Mouse (Mus musculus) thymus, adult 18-20 months (tissue): ENCODE measurements around the gene Timm13.

ENCODE experiments used
- DNase-seq, 2 experiments: peaks; one replicate each; pipeline ENCODE4 v3.0.0; 2022; ENCODE audit warnings: mixed read lengths in 2 of 2

Gene Timm13

DNA sequence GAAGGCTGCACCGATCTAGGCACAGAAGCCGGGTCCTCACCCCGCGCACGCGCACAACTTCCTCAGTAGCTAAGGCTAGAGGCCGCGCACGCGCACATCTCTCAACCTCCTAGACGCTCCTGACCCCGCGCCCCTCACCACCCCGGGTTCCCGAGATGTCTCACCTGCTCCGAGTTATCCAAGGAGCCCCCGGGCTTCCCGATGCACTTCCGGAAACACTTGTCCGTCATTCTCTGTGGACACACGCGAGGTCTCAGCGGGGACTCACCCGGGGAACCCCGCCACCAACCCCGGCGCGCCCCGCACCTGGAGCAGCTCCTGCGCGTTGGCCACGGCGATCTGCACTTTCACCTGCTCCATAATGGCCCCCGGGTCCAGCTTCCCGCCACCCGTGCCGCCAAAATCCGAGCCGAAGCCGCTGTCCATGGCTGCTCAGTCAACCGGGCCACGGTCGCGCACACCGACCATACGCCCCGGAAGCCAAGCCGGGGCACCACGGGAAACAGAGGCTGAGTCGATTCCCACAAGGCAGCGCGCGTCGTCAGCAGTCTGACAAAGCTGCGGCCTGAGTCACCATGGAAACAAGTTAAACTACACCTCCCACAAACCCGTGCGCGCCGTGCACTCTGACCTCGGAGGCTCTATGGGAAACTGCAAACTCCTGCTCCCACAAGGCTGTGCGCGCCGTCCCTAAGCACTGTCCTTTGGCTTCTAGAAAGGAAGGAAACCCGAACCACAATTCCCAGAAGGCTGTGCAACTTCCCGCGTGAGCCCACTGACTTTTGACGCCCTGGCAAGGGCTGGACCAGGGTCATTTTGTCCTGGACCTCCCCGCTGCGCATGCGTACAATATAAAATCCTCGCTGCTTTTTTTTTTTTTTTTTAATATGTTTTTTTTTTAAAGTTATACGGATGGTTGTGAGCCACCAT, at the start of gene Timm13:
Timm13 (minus strand) TSS at position 652 of the 930 bp plus-strand sequence.
- DNase-seq: peak; percentile 97 to 98

GRCm38 (mm10) chr10:80950314-80950713, 49.5 kb upstream of the Timm13 start:
- DNase-seq: no peak

- DNase-seq: no peak
Observed at GRCm38 (mm10) chr10:80949081-80949480, 48.3 kb upstream of the Timm13 start.

DNA sequence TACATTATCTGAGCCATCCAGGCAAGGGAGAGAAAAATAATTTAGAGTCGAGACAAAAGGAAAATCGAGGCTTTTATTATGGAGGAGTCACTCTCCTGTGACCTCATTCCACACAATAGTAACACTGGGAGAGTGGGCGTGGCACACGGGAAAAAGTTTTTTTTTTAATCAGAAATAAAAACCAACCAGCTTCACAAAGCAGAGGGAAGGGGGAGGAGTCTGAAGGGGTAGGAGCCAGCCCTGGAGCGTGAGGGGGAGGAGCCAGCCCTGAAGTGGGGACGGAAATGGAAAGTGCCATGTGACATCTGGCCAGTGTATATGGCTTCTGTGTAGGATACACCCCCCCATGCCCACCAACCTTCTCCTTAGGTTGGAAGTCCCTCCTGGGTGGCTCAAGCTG, 47.8 kb upstream of the Timm13 start:
- DNase-seq: no peak

GRCm38 (mm10) chr10:80947802-80948201, 47.0 kb upstream of the Timm13 start:
- no peak for DNase-seq

GRCm38 (mm10) chr10:80946684-80947437, 46.1 kb upstream of the Timm13 start:
- no peak for DNase-seq

GRCm38 (mm10) chr10:80944231-80944630, 43.5 kb upstream of the Timm13 start:
- no peak for DNase-seq

GRCm38 (mm10) chr10:80943701-80944100, 42.9 kb upstream of the Timm13 start:
- no peak for DNase-seq

DNA sequence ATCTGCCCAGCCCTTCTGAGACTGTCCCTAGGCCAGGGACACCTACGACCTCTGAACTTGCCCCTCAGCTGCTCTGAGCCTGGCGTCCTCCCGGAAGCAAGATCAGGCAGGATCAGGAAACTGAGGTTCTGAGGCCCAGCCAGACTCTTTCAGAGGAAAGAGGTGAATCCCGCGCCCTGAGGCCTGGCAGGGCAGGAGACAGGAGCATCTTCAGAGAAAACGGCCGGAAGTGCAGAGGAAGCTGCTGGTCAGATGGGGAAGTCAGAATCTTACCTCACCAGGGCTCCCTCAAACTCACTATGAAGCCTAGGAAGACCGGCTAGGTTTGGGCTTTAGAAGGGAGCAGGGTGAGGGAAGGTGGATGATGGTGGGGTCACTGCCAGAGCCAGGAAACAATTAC, 42.1 kb upstream of the Timm13 start:
- no peak for DNase-seq

DNA sequence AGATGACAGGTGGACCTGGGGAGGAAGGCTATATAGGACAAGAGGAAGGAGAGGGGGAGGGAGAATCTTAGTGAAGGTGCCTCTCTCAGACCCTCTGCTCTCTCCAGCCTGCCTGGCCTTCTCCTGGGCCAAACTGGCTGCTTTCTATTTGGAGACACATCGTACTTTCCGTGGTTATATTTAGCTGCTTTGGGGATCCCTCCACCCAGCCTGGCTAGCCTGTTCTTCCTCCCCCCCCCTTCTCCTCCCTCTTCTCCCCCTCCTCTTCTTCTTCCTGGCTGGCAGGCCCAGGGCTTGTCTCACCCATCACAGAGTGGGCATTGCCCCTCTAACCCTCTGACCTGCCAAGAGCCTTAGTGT, 40.2 kb upstream of the Timm13 start:
- DNase-seq: no peak

GRCm38 (mm10) chr10:80940320-80940987, 39.7 kb upstream of the Timm13 start:
- no peak for DNase-seq

DNA sequence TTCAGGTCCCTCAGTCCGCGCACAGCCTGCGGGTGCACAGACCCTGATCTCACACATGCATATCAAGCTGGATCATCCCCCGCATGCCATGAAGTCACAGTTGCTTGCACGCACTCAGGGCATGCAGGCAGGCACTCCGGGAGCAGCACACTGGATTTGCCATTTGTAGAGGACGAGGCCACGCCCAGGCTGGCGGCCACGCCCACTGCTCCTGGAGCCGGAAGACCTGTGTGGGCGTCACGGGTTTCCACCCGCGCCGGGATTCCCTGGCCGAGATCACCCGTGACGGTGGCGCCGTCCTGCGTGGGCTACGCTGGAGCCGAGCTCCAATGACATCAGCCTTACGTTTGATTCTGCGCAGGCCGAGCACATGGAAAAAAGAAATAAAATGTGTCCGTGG, 38.9 kb upstream of the Timm13 start:
- peak; percentile 70 to 76 for DNase-seq

DNA sequence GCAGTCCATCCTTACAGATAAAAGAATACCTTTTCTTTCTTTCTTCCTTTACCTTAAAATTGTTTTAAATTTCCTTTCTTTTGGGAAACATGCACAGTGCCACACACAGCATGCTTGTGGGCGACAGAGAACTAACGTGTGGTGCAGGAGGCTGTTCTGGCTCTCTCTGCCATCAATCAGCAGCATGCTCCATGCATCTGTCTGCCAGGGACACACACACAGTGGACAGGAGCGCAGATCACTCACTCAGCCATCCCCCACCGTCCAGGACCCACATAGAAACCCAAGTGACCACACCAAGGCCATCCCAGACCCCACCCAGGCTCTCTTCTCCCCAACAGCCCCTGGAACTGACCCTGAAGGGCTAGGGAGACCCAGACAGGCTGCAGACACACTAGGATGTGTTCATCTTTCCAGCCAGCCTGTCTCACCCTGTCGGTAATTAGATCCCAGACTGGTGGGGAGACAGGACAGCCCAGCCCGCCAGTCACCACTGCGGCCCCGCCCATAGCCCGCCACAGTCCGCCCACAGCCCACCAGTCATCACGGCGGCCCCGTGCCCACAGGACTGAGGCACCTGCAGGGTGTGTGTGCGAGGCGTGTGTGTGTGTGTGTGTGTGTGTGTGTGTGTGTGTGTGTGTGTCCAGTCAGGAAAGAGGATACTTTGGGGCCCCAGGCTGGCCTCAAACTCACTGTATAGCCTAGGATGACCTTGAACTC, 38.2 kb upstream of the Timm13 start:
- DNase-seq: no peak

DNA sequence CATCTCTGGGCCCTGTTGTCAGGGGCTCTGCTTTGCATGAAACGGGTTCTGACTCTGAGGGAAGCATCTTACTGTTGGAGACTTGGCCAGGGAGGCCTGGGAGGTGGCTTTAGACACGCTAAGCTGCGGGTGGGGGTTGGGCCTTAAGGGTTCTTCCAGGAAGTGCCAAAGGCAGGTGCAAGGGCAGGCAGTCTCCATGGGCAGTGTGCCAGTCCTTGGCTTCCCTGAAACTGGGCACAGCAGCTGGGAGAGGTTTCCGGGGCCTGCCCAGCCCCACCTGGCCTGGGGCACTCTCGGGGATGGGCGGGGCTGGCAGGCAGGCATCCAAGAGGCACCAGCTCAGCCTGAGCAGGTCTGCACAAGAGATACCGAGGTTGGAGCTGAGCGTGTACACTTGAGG, 36.9 kb upstream of the Timm13 start:
- no peak for DNase-seq

DNA sequence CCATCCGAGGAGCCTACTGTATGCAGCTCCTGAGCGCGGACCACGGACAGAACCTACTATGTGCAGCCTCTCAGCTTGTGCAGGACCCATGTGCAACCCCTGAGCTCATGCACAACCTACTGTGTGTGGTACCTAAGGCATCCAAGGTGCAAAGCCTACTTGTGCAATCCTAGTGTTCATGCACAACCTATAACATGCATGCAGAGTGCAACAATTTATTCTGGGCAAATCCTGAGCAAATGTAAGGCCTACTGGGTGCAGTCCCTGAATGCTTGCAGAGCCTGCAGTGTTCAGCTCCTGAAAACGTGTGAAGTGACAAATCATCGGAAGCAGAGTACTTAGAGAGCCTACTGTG, 36.0 kb upstream of the Timm13 start:
- no peak for DNase-seq

- DNase-seq: no peak
Observed at GRCm38 (mm10) chr10:80936135-80936809, 35.5 kb upstream of the Timm13 start.

DNA sequence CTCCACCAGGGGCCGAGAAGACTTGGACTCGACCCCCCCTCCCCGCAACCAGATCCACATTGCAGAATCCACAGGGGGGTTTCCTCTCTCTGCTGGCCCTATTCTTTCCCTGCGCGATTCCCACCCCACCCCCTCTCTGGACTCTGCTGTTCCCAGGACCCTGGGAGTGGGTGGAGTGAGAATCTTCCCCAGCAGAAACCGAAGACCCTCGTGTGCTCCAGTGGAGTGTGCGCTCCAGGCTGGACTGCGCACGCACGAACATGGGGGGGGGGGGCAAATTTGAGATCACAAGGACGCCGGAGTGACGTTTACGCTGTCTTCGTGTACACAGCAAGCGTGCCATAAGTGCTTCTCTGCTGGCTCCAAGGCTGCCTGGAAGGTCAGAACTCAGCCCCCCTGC, 34.9 kb upstream of the Timm13 start:
- no peak for DNase-seq

GRCm38 (mm10) chr10:80935241-80935640, 34.5 kb upstream of the Timm13 start:
- DNase-seq: no peak

DNA sequence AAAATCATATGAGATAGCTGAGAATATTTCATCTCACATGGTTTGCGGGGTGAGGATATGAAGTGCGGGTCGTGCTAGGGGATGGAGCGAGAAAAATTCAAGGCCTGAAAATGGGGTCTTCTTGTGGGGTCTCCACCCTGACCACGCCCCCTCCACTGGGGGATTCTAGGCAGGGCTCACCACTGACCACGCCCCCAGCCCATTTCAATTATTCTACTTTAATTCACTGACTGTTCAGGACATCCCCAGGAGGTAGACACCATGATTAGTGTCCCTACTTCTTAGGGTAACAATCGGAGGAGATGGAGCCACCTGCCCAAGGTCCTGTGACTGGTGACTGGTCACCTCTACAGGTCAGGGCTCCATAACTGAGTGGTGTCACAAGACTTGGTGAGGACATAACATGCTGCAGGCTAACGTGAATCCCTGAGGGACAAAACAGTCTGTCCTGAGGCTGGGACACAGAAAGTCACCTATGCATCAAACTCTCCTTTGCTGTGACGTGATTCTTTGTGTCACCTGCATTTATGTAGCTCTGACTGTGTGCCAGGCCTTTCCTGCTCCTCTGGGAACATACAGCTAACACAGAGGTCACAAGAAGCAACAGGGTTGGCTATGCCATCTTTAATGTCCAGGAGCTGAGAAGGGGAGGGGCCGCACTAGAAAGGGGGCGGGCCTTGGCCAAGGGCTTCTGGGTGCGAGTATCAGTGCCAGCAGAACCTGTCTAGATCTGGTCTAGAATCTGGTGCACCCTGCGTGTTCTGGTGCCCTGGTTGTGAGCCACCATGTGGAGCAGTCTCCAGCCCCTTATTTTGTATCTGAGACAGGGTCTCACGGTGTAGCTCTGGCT, 33.6 kb upstream of the Timm13 start:
- DNase-seq: no peak

DNA sequence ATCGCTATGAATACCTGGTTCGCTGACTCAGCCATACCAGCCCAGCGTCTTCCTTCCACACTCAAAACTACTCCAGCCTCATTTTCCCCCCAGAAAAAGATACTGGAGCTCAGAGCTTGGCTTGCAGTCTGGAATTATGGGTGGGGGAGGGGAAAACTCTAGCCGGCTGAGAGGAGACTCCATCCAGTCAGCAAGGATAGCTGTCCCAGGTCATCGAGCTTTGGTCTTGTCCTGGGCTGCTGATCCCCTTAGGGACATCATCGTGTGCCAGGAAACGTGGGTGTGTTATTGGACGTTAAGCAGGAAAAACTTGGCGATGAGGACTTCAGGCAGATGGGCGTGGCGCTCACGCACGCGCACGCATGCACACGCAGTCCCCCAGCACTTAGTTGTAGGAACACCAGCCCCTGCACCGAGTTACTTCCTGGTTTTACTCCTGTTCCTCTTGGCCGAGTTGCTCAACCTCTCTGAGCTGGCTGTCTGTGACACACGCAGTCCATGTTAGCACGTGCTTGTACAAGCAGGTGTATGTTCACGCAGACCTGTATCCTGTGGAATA, 32.7 kb upstream of the Timm13 start:
- DNase-seq: no peak
